Mouse (Mus musculus) stomach, embryonic 16.5 days (tissue): Measurements from ENCODE around the gene Gm8011. TPM values are rescaled to one million over a fixed set of nuclear protein-coding genes. Genes with fewer than 3 reads are reported as not detected.
"Not testable (repeated sequence)": the region's sequence is repeated elsewhere in the genome, so short reads cannot be mapped to it uniquely, and the experiment has no call there.

ENCODE experiments used
- ATAC-seq: fragments of 200-750 bp; cut with Nextera tagmentation; 2 replicates; pipeline ENCODE4 v1.8.0; 2017; ENCODE audit warnings: moderate number of reproducible peaks, moderate TSS enrichment; ENCODE audit not compliant: insufficient read depth, low FRiP score
- H3K27ac ChIP-seq: fragments of 300-500 bp; sonication (generic); 2 replicates; pipeline ENCODE4 v1.5.1; 2014; ENCODE audit warnings: low read length
- H3K27me3 ChIP-seq: fragments of 300-500 bp; sonication (generic); 2 replicates; pipeline ENCODE4 v1.6.1; 2014; ENCODE audit warnings: low read length, control low read depth, mixed read lengths; ENCODE audit not compliant: control insufficient read depth, insufficient read depth
- H3K36me3 ChIP-seq: fragments of 300-500 bp; sonication (generic); 2 replicates; pipeline ENCODE4 v1.6.1; 2014; ENCODE audit warnings: low read length; ENCODE audit not compliant: control insufficient read depth, insufficient read depth
- H3K4me1 ChIP-seq: fragments of 300-500 bp; sonication (generic); 2 replicates; pipeline ENCODE4 v1.6.1; 2014; ENCODE audit warnings: low read length, control low read depth, mixed read lengths; ENCODE audit not compliant: control insufficient read depth, insufficient read depth
- H3K4me2 ChIP-seq: fragments of 300-500 bp; sonication (generic); 2 replicates; pipeline ENCODE4 v1.6.1; 2014; ENCODE audit warnings: low read depth, low read length, mixed read lengths
- H3K4me3 ChIP-seq: fragments of 300-500 bp; sonication (generic); replicated peaks from 2 replicates; pipeline ENCODE4 v1.5.1; 2014; ENCODE audit warnings: mild to moderate bottlenecking, low read length
- H3K9ac ChIP-seq: fragments of 300-500 bp; sonication (generic); 2 replicates; pipeline ENCODE4 v1.6.1; 2014; ENCODE audit warnings: low read length
- H3K9me3 ChIP-seq: fragments of 300-500 bp; sonication (generic); replicated peaks from 2 replicates; pipeline ENCODE4 v1.6.1; 2016; ENCODE audit warnings: low read length, control low read depth; ENCODE audit not compliant: control insufficient read depth
- WGBS: fragments of 180-500 bp; shearing (Covaris S2); extraction: QIAGEN DNeasy Blood & Tissue Kit; methylation state at CpG from one replicate; pipeline ENCODE4 v1.1.7; 2014; 5-methylcytosine and 5-hydroxymethylcytosine counted together
- polyA plus RNA-seq: library from polyadenylated mRNA; unstranded; fragments of >200 nt; fragmentation: Nextera tagmentation; extraction: Ambion mirVana; gene quantifications from 2 replicates; pipeline ENCODE4 v1.2.1, GENCODE M21; 2015

The Gm8011 gene
- polyA plus RNA-seq = not detected in 2 replicates

- H3K9ac ChIP-seq, H3K4me3 ChIP-seq, H3K36me3 ChIP-seq, H3K4me2 ChIP-seq, ATAC-seq, H3K9me3 ChIP-seq, H3K4me1 ChIP-seq, H3K27ac ChIP-seq, H3K27me3 ChIP-seq: not testable (repeated sequence)
- WGBS = 55% methylated on average over 2 of the region's 2 CpGs
These were observed at the start of gene Gm8011 for GRCm38 (mm10) chr14:42463581-42463980. TSS of gene Gm8011 (plus strand) at chr14:42463881.

- not testable (repeated sequence) for H3K9me3 ChIP-seq, H3K4me1 ChIP-seq, H3K27ac ChIP-seq, H3K27me3 ChIP-seq, ATAC-seq, H3K4me2 ChIP-seq, H3K36me3 ChIP-seq, H3K4me3 ChIP-seq, H3K9ac ChIP-seq
- WGBS = 97% methylated on average over 2 of the region's 4 CpGs
These were observed 24.1 kb upstream of the Gm8011 start, which contains the start of gene Gm8005 for GRCm38 (mm10) chr14:42439573-42439972. TSS of gene Gm8005 (minus strand) at chr14:42439673.

- 85% methylated on average over 2 of the region's 3 CpGs for WGBS
- not testable (repeated sequence) for H3K4me1 ChIP-seq, H3K27ac ChIP-seq, H3K9ac ChIP-seq, H3K4me3 ChIP-seq, ATAC-seq, H3K27me3 ChIP-seq, H3K4me2 ChIP-seq, H3K9me3 ChIP-seq, H3K36me3 ChIP-seq
These were observed 38.6 kb downstream of the Gm8011 start, which contains the start of gene Gm8020 for GRCm38 (mm10) chr14:42502249-42502648. TSS of gene Gm8020 (minus strand) at chr14:42502349.

Other genes starting within 250 kb of the Gm8011 start
- not detected in 2 replicates for gene Gm17026, start 203.8 kb upstream of the Gm8011 start, polyA plus RNA-seq
- not detected in 2 replicates for gene Gm9611, start 166.5 kb upstream of the Gm8011 start, polyA plus RNA-seq
- gene Gm7995, start 153.7 kb upstream of the Gm8011 start, polyA plus RNA-seq = not detected in 2 replicates
- not detected in 2 replicates for gene Gm8005, start 24.2 kb upstream of the Gm8011 start, polyA plus RNA-seq
- not detected in 2 replicates for gene Gm8020, start 38.5 kb downstream of the Gm8011 start, polyA plus RNA-seq
- gene Gm8024, start 60.4 kb downstream of the Gm8011 start, polyA plus RNA-seq = not detected in 2 replicates
- not detected in 2 replicates for gene Gm17124, start 136.0 kb downstream of the Gm8011 start, polyA plus RNA-seq
- not detected in 2 replicates for gene Gm3633, start 178.0 kb downstream of the Gm8011 start, polyA plus RNA-seq
- gene Gm10378, start 192.1 kb downstream of the Gm8011 start, polyA plus RNA-seq = not detected in 2 replicates